Mouse (Mus musculus) cerebellum, adult 2 months (tissue): ENCODE results near the gene Kmt5b.

Source experiments
- CTCF ChIP-seq: fragments of 200-500 bp; IDR thresholded peaks from 2 replicates; pipeline ENCODE4 v1.5.1; 2011; ENCODE audit warnings: low read depth, mild to moderate bottlenecking, control low read depth, low read length, moderate library complexity, borderline replicate concordance; ENCODE audit not compliant: insufficient read depth
- POLR2A ChIP-seq: fragments of 200-500 bp; IDR thresholded peaks from 2 replicates; pipeline ENCODE4 v1.6.1; 2011; ENCODE audit warnings: low read length, control low read depth, borderline replicate concordance; ENCODE audit not compliant: insufficient read depth

DNA sequence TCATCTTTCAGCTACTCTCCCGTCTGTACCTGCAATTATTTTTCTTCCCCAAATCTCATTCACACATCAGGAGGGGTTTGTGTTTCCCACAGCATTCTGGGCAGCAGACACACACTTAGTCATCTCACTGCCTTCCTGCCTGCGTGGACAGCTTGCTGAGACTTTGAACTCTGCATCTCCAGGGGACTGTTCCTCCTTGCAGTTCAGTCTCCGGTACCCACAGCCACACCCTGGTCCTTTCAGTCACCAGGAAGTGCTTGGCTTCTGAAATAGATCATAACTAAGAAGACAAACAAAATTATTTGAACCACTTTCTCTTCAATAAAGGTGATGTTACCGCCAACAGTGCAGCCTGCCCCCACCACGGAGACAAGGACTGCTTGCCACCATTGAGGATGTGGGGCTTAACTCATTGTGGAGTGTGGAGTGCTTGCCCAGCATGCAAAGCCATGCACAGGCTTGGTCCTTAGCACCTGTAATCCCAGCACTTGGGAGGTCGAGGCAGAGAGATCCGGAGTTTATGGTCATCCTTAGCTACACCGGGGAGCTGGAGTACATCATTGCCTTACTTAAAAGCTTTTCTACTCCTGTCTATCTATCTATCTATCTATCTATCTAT is 14.5 kb upstream of the Kmt5b start:
- TF ChIP-seq CTCF (no peak), POLR2A (no peak)
